Mouse (Mus musculus): ENCODE measurements at regions not wholly inside any gene's neighbourhood (a gene's known extent, or its start where the extent isn't known, plus 50 kb on each side); places are given as distances from the start of the nearest gene placed in this dataset.

DNA sequence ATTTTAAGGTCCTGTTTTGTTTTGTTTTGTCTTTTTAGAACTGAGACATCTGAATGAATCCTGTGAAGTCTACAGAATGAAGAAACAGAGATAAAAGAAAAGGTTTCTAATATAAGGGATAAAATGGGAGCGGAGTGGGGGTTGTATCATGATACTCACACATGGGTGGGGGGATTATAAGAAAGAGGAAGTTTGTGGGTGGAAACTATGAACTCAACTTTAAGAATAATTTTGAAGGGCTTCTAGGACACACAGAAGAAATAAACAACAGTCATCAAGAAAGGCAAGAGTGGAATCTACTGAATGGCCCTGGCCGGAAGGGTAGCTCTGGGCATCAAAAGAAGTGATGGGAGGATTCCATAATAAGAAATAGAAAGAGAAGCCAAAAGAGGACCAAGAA lies 125.1 kb downstream of the Tomm20 start:
- TF ChIP-seq POLR2A (IDR thresholded peaks at IDR 0.05; ENCODE audit: borderline replicate concordance, control insufficient read depth, low read depth, low read length) (no peak), CTCF (IDR thresholded peaks at IDR 0.05; ENCODE audit: control insufficient read depth, insufficient read depth, low read length) (no peak)

Measured in bone marrow, adult 2 months (tissue).